27 mouse cellular contexts compared by ENCODE assay signal in genomic region chr16:28391283-28391682, GRCm38 (mm10).
"Had no signal": no experiment of that assay in that cellular context is flagged by ENCODE, and none has a peak within 500 bp of the region (broad histone marks: within the 10 kb centered on the region; RNA-seq: fewer than 3 reads in every experiment).

No protein-coding gene starts in this region.

- H3K9me3 ChIP-seq: heart, embryonic 13.5 days; heart, embryonic 15.5 days; hindbrain, embryonic 10.5 days; intestine, embryonic 15.5 days; limb, embryonic 13.5 days; limb, embryonic 15.5 days; liver, embryonic 12.5 days had no signal

- H3K9ac ChIP-seq: heart, embryonic 13.5 days; heart, embryonic 15.5 days; hindbrain, embryonic 12.5 days; hindbrain, embryonic 14.5 days; intestine, embryonic 15.5 days; limb, embryonic 13.5 days; limb, embryonic 15.5 days; liver, embryonic 12.5 days; liver, embryonic 14.5 days had no signal

- H3K4me1 ChIP-seq: heart, embryonic 13.5 days; heart, embryonic 15.5 days; hindbrain, embryonic 10.5 days; hindbrain, embryonic 12.5 days; intestine, embryonic 15.5 days; limb, embryonic 13.5 days; limb, embryonic 15.5 days; liver, embryonic 12.5 days had no signal

- H3K27ac ChIP-seq: heart, adult 2 months; heart, embryonic 13.5 days; heart, embryonic 15.5 days; hindbrain, embryonic 10.5 days; hindbrain, embryonic 12.5 days; hindbrain, embryonic 14.5 days; intestine, embryonic 15.5 days; layer of hippocampus, adult 2 months; limb, embryonic 13.5 days; limb, embryonic 15.5 days; liver, embryonic 12.5 days; liver, embryonic 14.5 days had no signal

- H3K36me3 ChIP-seq: heart, embryonic 13.5 days; heart, embryonic 15.5 days; hindbrain, embryonic 10.5 days; hindbrain, embryonic 12.5 days; intestine, embryonic 15.5 days; limb, embryonic 13.5 days; limb, embryonic 15.5 days; liver, embryonic 12.5 days had no signal

- H3K27me3 ChIP-seq: heart, embryonic 13.5 days; heart, embryonic 15.5 days; hindbrain, embryonic 12.5 days; intestine, embryonic 15.5 days; limb, embryonic 13.5 days; limb, embryonic 15.5 days; liver, embryonic 12.5 days had no signal

- DNase-seq: gastrocnemius, postnatal 14 days; gastrocnemius, postnatal 36 days; heart, adult 11 months; heart, adult 2 months; heart, postnatal 14 days; heart, postnatal 4 days; kidney, adult 18-20 months; kidney, adult 8-10 months; kidney, postnatal 10 days; kidney, postnatal 25 days; kidney, postnatal 4 days; left cerebral cortex, postnatal 4 days had no signal

- H3K4me2 ChIP-seq: heart, embryonic 11.5 days; heart, embryonic 13.5 days; heart, embryonic 15.5 days; hindbrain, embryonic 12.5 days; hindbrain, embryonic 14.5 days; intestine, embryonic 15.5 days; limb, embryonic 13.5 days; limb, embryonic 15.5 days; liver, embryonic 12.5 days had no signal

- H3K4me3 ChIP-seq: heart, adult 2 months; heart, embryonic 13.5 days; heart, embryonic 15.5 days; hindbrain, embryonic 10.5 days; hindbrain, embryonic 12.5 days; intestine, embryonic 15.5 days; layer of hippocampus, adult 2 months; limb, embryonic 13.5 days; limb, embryonic 15.5 days; liver, embryonic 12.5 days had no signal

- ATAC-seq: hindbrain, embryonic 16.5 days; inflammation-experienced regulatory T-cells, adult 6 months; intestine, embryonic 15.5 days; intestine, postnatal 0 days; liver, embryonic 12.5 days had no signal
